Mouse (Mus musculus): ENCODE data around the gene Dnajc16. TPM values are rescaled to one million over a fixed set of nuclear protein-coding genes. Genes with fewer than 3 reads are reported as not detected.
A peak's percentile ranks its signal among the peaks of the same experiment; 100 is the strongest.

Dnajc16 gene
- polyA plus RNA-seq, 1 experiment from 2014 or later = 4.6 TPM

DNA sequence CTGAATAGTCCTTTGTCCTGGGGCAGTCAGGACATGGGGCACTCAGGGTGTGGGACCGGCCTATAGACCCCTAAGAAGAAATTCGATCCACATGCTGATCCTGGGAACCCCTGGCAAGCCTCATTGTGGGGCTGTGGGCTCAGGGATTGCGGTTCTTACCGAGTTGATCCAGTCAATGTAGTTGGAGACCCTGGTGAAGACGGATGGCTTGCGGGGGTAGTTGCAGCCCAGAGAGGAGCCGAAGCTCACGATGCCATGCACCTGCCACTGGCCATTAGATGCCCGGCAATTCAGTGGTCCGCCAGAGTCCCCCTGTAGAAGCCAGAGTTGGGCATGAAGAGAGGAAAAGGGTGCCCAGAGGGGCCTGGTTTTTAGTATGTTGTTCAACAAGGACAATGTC is 27.0 kb upstream of the Dnajc16 start:
- no peak overlapping the region for H3K27ac ChIP-seq
- H3K36me3 ChIP-seq = peaks cover 34% of the 10 kb centered on the region
- WGBS = 81% methylated on average over 10 of the region's 10 CpGs
- H3K9me3 ChIP-seq (replicated peaks) = no peaks in the 10 kb centered on the region
- H3K4me3 ChIP-seq = no peak overlapping the region
- DNase-seq (ENCODE audit: low spot score) = no peak
- H3K4me1 ChIP-seq = peaks cover 24% of the 10 kb centered on the region
- H3K27me3 ChIP-seq (ENCODE audit: low read depth, poor library complexity, severe bottlenecking) = no peaks in the 10 kb centered on the region

DNA sequence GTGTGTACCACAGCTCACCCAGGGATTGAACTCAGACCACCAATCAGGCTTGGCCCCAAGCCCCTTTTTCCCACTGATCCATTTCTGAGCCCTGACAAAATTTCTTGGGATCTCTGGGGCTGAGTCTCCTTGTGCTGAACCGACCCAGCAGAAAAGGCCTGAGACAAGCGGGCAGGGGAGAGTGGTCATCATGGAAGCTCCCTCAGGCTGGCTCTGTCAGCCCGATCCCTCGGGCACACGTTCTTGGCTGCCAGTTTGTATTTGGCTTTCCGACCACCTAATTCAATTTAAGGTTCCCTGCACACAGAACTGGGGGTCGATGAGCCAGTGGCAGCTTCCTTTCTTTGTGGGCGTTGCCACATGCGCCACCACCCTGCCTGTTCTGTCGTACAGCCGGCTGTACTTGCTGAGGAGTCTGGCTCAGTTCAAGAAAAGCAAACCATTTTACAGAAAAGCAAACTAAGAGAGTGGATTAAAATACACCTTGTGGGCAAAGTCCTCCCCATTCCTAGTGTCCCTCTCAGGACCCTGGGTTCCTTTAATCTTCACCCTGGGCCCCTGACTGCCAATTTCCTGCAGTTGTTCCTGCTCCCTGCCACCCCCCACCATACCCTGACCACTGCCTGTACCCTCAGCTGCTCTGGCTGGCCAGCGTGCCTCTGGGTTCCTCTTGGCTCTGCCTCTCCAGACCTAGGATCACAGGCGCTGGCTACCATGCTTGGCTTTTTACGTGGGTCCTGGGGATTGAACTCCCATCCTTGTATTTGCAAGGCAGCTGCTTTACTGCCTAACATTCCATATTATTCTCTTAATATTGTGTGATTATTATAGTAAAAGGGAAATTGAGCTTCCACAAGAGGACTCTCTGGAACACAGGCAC is 26.3 kb upstream of the Dnajc16 start:
- Histone ChIP-seq H3K27me3 (ENCODE audit: low read depth, poor library complexity, severe bottlenecking) (no peaks in the 10 kb centered on the region), H3K36me3 (peaks cover 41% of the 10 kb centered on the region), H3K4me3 (no peak overlapping the region), H3K4me1 (peaks cover 20% of the 10 kb centered on the region), H3K27ac (no peak overlapping the region), H3K9me3 (replicated peaks) (no peaks in the 10 kb centered on the region)
- no peak for DNase-seq (ENCODE audit: low spot score)
- 83% methylated on average over 14 of the region's 14 CpGs for WGBS

DNA sequence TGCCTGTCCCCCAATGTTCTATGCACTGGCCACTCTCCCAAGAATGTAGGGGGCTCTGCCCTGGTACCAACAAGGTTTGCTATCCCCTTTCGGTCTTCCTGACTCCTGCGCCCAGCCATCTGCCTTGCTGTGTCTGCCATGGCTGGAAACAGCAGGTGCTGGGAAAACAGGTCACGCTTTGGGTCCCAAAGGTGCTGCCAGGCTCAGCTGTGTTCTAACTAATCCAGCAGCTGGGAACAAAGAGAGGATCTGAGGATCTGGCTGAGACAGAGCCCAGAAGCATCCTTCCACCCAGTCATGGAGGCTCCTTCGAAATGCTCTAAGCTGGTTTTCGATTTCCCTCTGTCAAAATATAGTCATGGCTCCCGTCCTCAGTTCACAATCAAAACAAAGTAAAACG is 25.5 kb upstream of the Dnajc16 start:
- no peaks in the 10 kb centered on the region for H3K9me3 ChIP-seq (replicated peaks)
- H3K4me3 ChIP-seq = no peak overlapping the region
- peaks cover 12% of the 10 kb centered on the region for H3K4me1 ChIP-seq
- peaks cover 48% of the 10 kb centered on the region for H3K36me3 ChIP-seq
- no peak overlapping the region for H3K27ac ChIP-seq
- WGBS = 93% methylated on average over 7 of the region's 7 CpGs
- DNase-seq (ENCODE audit: low spot score) = no peak
- H3K27me3 ChIP-seq (ENCODE audit: low read depth, poor library complexity, severe bottlenecking) = no peaks in the 10 kb centered on the region

DNA sequence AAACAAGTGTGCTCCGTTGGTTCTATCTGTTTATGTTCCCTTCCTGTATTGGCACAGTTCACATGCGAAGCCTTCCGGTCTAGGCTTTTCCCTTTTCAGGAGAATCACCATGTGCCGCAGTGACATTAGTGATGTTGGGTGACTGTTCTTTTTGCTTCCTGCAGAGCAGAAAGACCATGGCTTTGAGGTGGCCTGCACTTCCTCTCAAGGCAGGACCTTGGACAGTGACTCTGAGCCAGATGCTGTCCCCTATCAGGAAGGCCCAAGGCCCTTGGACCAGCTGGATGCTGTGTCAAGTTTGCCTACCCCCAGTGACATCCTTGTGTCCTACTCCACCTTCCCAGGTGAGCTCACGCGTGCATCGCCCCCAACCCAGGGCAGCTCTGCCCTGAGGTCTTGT is 20.6 kb upstream of the Dnajc16 start:
- peaks cover 96% of the 10 kb centered on the region for H3K36me3 ChIP-seq
- H3K9me3 ChIP-seq (replicated peaks) = no peaks in the 10 kb centered on the region

DNA sequence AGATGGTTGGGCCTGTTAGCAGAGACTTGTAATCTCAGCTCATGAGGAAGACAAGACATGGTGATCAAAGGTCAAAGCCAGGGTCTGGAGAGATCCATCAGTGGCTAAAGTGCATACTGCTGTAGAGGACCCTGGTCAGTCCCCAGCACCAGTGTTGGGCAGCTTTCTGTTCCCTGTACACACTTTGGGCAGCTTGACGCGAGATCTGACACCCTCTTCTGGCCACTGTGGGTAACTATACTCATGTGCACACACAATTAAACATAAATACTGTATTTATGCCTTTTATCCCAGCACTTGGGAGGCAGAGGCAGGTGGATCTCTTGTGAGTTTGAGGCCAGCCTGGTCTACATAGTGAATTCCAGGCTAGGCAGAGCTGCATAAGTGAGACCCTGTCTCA is 20.2 kb upstream of the Dnajc16 start:
- Histone ChIP-seq H3K4me1 (no peaks in the 10 kb centered on the region), H3K9me3 (replicated peaks) (no peaks in the 10 kb centered on the region), H3K27ac (no peak overlapping the region), H3K27me3 (ENCODE audit: low read depth, poor library complexity, severe bottlenecking) (no peaks in the 10 kb centered on the region), H3K4me3 (no peak overlapping the region), H3K36me3 (peaks cover 97% of the 10 kb centered on the region)
- WGBS = 84% methylated on average over 2 of the region's 2 CpGs
- no peak for DNase-seq (ENCODE audit: low spot score)

More for the DNA sequence above, 20.6 kb upstream of the Dnajc16 start:
- Histone ChIP-seq H3K27ac (no peak overlapping the region), H3K4me1 (no peaks in the 10 kb centered on the region), H3K27me3 (ENCODE audit: low read depth, poor library complexity, severe bottlenecking) (no peaks in the 10 kb centered on the region), H3K4me3 (no peak overlapping the region)
- WGBS = 97% methylated on average over 7 of the region's 7 CpGs
- DNase-seq (ENCODE audit: low spot score) = no peak

DNA sequence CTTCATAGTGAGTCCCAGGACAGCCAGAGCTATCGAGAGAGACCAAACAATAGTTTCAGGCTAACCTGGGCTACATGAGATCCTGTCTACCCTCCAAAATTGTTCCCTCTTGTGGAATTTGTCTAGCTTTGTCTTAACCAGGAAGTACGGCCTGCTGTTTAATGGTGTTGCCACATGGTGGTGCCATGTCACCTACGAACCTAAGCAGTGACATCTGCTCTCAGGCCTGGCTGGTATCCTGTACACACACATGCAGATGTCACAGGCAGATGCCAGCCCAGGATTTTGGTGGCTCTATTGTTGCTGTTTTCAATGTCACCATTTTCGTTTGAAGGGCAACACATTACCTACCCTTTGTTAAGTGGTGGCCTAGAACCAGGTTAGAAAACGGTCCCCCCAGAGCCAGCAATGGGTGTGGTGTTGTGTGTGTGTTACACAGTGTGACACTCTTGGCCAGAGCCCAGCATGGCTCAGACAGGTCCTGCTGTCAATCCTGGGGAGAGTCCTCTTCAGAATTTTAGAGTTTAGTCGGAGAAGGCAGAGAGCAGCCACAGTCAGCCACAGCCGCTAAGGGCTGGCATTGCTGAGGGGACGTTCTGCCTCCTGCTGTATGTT is 19.2 kb upstream of the Dnajc16 start:
- Histone ChIP-seq H3K27me3 (ENCODE audit: low read depth, poor library complexity, severe bottlenecking) (no peaks in the 10 kb centered on the region), H3K4me1 (no peaks in the 10 kb centered on the region), H3K4me3 (no peak overlapping the region), H3K9me3 (replicated peaks) (no peaks in the 10 kb centered on the region), H3K36me3 (peaks cover 98% of the 10 kb centered on the region), H3K27ac (no peak overlapping the region)
- 84% methylated on average over 8 of the region's 8 CpGs for WGBS
- no peak for DNase-seq (ENCODE audit: low spot score)

DNA sequence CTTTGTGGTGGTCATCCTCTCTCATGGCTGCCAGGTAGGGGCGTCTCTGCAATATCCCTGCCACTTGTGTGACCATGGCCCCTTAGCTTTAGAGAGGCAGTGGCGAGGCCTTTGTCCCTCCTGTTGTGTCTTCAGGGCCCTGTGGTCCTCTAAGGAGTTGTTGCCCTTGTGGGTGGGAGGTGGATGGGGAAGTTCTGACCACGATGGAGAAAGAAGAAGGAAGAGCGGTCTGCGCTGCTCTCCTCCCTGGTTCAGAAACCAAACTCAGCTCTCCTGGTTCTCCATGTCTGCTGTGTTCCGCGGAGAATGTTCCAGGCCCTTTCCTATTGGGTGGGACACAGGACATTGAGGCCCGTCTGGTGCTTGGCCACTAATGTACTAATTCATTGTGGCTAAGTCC is 15.2 kb upstream of the Dnajc16 start:
- Histone ChIP-seq H3K27ac (no peak overlapping the region), H3K4me3 (no peak overlapping the region), H3K36me3 (peaks cover 81% of the 10 kb centered on the region), H3K9me3 (replicated peaks) (no peaks in the 10 kb centered on the region), H3K4me1 (no peaks in the 10 kb centered on the region), H3K27me3 (ENCODE audit: low read depth, poor library complexity, severe bottlenecking) (no peaks in the 10 kb centered on the region)
- 98% methylated on average over 8 of the region's 8 CpGs for WGBS
- DNase-seq (ENCODE audit: low spot score) = no peak

DNA sequence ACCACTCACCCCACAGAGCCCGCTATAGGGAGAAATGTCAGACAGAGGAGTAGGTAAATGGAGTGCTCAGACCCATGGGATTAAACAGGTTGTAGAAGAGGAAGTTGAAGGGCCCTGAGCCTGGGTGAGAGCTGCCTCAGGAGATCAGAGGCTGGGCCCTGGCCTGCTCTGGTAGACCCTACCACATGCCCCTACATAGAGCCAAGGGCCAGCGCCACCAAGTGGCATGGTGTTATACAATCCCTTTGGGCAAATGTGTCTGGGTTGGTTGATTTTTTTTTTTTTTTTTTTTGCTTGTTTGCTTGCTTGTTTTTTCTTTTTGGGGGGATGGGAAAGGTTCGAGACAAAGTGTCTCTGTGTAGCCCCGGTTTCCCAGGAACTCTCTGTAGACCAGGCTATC is 13.4 kb upstream of the Dnajc16 start:
- DNase-seq (ENCODE audit: low spot score) = no peak
- H3K36me3 ChIP-seq = peaks cover 64% of the 10 kb centered on the region
- 89% methylated on average over 4 of the region's 4 CpGs for WGBS
- no peaks in the 10 kb centered on the region for H3K9me3 ChIP-seq (replicated peaks)
- H3K27me3 ChIP-seq (ENCODE audit: low read depth, poor library complexity, severe bottlenecking) = no peaks in the 10 kb centered on the region
- no peak overlapping the region for H3K27ac ChIP-seq
- H3K4me3 ChIP-seq = no peak overlapping the region
- no peaks in the 10 kb centered on the region for H3K4me1 ChIP-seq

DNA sequence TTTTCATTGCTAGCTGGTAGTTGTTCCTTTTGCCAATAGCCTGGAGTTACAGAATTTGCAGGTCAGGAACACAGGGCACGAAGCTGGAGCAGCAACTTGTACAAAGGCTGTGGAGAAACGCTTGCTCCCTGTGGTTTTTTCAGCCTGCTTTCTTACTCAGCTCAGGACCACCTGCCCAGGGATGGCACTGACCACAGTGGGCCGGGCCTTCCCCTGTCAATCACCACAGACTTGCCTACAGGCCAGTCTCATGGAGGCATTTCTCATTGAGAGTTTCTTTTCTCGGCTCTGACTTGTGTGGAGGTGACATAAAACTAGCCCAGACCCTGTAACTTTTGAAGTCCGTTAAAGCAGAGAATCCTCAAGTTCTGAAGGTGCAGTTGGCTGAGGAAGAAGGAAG is 6.8 kb upstream of the Dnajc16 start:
- Histone ChIP-seq H3K36me3 (peaks cover 30% of the 10 kb centered on the region), H3K27me3 (ENCODE audit: low read depth, poor library complexity, severe bottlenecking) (no peaks in the 10 kb centered on the region), H3K4me1 (peaks cover 22% of the 10 kb centered on the region), H3K9me3 (replicated peaks) (no peaks in the 10 kb centered on the region), H3K4me3 (no peak overlapping the region), H3K27ac (no peak overlapping the region)
- DNase-seq (ENCODE audit: low spot score) = no peak
- 90% methylated on average over 5 of the region's 5 CpGs for WGBS

DNA sequence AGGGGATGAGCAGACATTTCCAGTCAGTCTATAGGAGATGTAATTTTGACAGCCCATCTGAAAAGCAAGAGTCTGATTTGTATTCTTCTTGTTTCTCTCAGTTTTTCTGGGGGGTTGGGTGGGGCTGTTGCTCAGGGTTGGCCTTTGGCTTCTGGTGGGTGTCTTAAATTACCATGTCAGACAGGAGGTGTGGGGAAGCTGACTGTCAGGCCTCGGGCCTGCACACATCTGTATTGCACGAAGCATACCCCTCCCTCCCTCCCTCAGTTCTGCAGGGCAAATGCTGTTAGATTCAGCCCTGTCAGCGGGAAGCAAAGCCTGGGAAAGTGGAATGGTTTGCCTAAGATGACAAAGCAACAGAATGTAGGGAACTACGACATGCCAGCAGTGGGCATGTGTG is 6.2 kb upstream of the Dnajc16 start:
- 83% methylated on average over 4 of the region's 4 CpGs for WGBS
- DNase-seq (ENCODE audit: low spot score) = no peak
- no peaks in the 10 kb centered on the region for H3K27me3 ChIP-seq (ENCODE audit: low read depth, poor library complexity, severe bottlenecking)

DNA sequence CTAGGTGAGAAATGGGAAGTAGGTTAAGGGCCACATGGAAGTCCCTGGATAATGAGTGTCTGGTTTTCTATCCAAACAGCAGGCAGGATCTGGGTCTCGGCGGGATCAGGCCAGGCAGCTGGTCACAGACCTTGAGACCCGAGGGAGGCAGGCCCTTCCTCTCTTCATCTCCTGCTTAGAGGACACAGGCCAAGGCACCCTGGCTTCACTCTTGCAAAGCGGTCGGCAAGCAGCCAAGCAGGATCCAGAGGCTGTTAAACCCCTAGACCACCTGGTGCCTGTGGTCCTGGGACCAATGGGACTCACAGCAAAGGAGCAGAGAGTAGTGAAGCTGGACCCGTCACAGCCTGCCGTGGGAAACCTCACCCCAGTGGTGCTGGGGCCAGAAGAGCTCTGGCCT is 5.6 kb upstream of the Dnajc16 start:
- Histone ChIP-seq H3K27ac (no peak overlapping the region), H3K27me3 (ENCODE audit: low read depth, poor library complexity, severe bottlenecking) (no peaks in the 10 kb centered on the region), H3K9me3 (replicated peaks) (no peaks in the 10 kb centered on the region), H3K36me3 (peaks cover 30% of the 10 kb centered on the region), H3K4me1 (peaks cover 22% of the 10 kb centered on the region), H3K4me3 (no peak overlapping the region)
- DNase-seq (ENCODE audit: low spot score) = no peak
- 88% methylated on average over 7 of the region's 7 CpGs for WGBS

More for the DNA sequence above, 6.2 kb upstream of the Dnajc16 start:
- Histone ChIP-seq H3K4me1 (peaks cover 22% of the 10 kb centered on the region), H3K9me3 (replicated peaks) (no peaks in the 10 kb centered on the region), H3K27ac (no peak overlapping the region), H3K4me3 (no peak overlapping the region), H3K36me3 (peaks cover 30% of the 10 kb centered on the region)

DNA sequence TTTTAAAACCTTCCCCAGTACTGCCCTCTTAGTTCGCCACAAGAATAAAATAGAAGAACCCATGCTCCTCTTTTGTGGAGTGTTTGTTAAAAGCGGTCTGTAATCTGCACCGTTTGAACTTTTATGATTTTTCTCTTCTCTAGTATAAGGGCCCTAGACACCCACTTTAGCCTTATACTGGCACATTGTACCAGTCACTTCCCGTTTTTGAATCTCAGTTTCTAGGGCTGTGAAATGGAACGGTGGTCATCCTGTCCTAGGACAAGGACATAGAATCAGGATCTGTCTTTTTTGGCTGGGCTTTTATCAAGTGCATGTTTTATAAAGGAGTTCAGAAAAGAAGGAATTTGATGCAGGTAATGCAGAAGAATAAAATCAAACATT is 3.4 kb upstream of the Dnajc16 start:
- WGBS = 21% methylated on average over 5 of the region's 5 CpGs
- H3K36me3 ChIP-seq = peaks cover 30% of the 10 kb centered on the region
- no peaks in the 10 kb centered on the region for H3K9me3 ChIP-seq (replicated peaks)
- peak overlapping the region; percentile 74 for H3K4me3 ChIP-seq
- no peaks in the 10 kb centered on the region for H3K27me3 ChIP-seq (ENCODE audit: low read depth, poor library complexity, severe bottlenecking)
- no peak for DNase-seq (ENCODE audit: low spot score)
- H3K4me1 ChIP-seq = peaks cover 36% of the 10 kb centered on the region
- peak overlapping the region; percentile 90 for H3K27ac ChIP-seq

DNA sequence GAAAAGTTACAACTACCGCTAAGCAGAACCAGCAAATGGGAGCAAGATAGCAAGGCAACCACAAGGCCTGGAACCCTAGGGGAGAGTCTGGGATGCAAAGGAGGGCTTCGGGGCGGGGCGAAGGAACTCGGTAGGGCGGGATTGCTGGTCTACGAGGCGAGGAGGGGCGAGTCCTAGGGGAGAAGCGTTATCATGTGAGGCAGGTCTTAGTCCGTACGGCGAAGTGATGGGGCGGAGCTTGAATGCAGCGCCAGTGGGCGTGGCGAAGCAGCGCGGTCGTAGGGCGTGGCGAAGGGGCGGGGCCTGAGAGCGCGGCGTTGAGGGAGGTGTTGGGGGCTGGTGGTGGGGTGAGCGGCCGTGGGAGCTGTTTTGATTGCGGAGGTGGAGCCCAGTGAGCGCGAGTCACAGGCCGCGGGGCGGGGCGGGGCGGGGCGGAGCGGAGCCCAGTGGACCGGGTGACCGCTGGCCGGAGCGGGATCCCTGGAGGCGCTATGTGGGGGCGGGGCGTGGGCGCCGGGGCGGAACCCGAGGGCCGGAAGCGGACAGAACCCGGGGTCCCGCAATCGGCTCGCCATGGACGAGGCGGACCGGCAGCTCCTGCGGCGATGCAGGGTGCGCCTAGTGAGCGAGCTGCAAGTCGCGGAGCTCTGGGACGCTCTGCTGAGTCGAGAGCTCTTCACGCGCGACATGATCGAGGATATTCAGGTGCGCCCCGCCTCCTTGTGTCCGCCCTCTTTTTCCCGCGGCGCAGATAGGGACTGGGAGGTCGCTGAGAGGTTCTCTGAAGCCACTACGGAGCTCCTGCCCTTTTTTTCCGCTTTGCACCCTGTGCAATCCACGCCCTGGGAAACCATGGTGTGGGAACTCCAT is 2.8 kb upstream of the Dnajc16 start, which contains the start of gene Casp9:
TSS of gene Casp9 (plus strand) at position 331 of the 870 bp plus-strand sequence.
- under 1% methylated on average over 77 of the region's 80 CpGs for WGBS
- peaks cover 36% of the 10 kb centered on the region for H3K4me1 ChIP-seq

More for the DNA sequence above, 2.8 kb upstream of the Dnajc16 start, which contains the start of gene Casp9:
- no peaks in the 10 kb centered on the region for H3K9me3 ChIP-seq (replicated peaks)
- peak within 1 kb of the TSS; percentile 74 for H3K4me3 ChIP-seq
- DNase-seq (ENCODE audit: low spot score) = peak; percentile 99
- H3K36me3 ChIP-seq = peaks cover 28% of the 10 kb centered on the region
- H3K27ac ChIP-seq = peak within 1 kb of the TSS; percentile 90
- no peaks in the 10 kb centered on the region for H3K27me3 ChIP-seq (ENCODE audit: low read depth, poor library complexity, severe bottlenecking)

Data from limb, embryonic 10.5 days (tissue).